Mouse (Mus musculus): ENCODE data around the gene Snta1.

DNA sequence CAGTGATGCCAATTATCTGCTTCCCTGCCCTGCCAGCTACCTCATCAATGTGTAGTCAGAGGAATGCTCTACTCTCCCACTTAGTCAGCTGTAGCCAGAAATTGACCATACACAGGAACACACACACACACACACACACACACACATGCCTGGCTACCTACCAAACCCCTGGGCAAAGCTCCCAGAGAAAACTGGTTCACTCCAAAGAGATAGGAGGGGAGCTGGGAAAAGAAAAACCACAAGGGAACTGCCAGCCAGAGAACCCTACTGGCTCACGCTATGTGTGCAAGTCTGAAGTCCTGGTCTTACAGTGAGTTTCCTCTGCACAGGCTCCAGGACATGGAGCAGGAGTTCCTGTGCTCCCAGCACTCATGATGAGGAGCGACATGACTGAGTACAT lies 2.5 kb upstream of the Snta1 start:
- TF ChIP-seq POLR2A (IDR thresholded peaks at IDR 0.05; ENCODE audit: borderline replicate concordance, insufficient read depth, low read length) (no peak), CTCF (IDR thresholded peaks at IDR 0.05; ENCODE audit: borderline replicate concordance, insufficient read depth, low read depth, low read length) (no peak)
